Mouse (Mus musculus) bone marrow macrophage, adult 2 months (primary cell): ENCODE data around the gene Psmd4. TPM values are rescaled to one million over a fixed set of nuclear protein-coding genes. Genes with fewer than 3 reads are reported as not detected.

Experiments
- H3K27ac ChIP-seq: 2 replicates; pipeline ENCODE4 v1.5.1; 2012; ENCODE audit warnings: low read depth, low read length; ENCODE audit not compliant: insufficient read depth
- H3K4me1 ChIP-seq: 2 replicates; pipeline ENCODE4 v1.6.1; 2012; ENCODE audit warnings: low read length; ENCODE audit not compliant: control insufficient read depth, insufficient read depth
- H3K4me3 ChIP-seq: 2 replicates; pipeline ENCODE4 v1.5.1; 2012; ENCODE audit warnings: mild to moderate bottlenecking, low read length, moderate library complexity; ENCODE audit not compliant: insufficient read depth
- CTCF ChIP-seq: IDR thresholded peaks from 2 replicates; pipeline ENCODE4 v1.5.1; 2012; ENCODE audit warnings: low read depth, mild to moderate bottlenecking, low read length, moderate library complexity
- POLR2A ChIP-seq: IDR thresholded peaks from 2 replicates; pipeline ENCODE4 v1.6.1; 2012; ENCODE audit warnings: mild to moderate bottlenecking, low read depth, low read length, borderline replicate concordance
- polyA plus RNA-seq: library from polyadenylated mRNA; stranded (reverse); fragments of >200 nt; gene quantifications from 2 replicates; pipeline ENCODE4 v1.2.4, GENCODE M21; 2012; ENCODE audit not compliant: missing spikeins, insufficient read depth, insufficient read length

Psmd4 gene
- polyA plus RNA-seq, 1 experiment, result 136 TPM

DNA sequence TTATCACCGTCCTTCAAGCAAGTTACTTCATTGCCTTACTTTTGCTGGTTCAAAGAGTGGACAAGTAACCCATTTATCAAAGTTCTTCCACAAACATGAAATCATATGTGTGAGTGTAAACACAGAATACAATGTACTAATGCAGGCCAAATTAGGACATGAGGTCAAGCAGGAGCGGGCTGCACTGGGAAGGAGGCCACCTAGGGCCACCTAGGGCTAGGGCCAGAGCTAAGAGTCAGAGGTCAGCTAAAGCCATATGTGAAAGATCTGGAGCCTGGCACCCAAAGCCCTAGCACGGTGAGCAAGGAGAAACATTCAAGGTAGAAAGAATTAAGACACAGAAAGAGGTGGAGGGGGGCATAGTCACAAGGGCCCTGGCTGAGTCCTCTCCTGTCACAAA is 29.4 kb downstream of the Psmd4 start:
- Histone ChIP-seq H3K4me3 (no peak overlapping the region), H3K27ac (no peak overlapping the region), H3K4me1 (peaks cover 4% of the 10 kb centered on the region)
- TF ChIP-seq CTCF, result no peak
- no peak for TF ChIP-seq POLR2A

DNA sequence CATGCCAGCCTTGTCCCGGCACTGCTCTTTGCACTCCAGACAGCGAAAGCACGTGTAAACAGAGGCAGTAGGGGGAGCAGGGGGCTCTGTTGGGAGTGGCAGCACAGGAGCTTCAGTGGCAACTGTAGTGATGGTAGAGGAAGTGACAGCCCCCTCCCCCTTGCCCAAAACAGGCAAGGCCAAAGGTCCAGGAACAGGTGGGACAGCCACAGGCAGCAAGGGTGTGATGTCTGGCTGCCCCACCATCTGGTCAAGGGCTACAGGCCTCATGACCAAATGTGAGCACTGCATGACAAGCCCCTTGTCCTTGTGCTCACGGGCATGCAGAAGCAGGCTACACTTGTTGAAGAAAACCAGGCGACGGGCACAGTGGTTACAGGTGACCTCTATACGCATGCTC is 32.0 kb downstream of the Psmd4 start:
- no peak overlapping the region for H3K27ac ChIP-seq
- H3K4me3 ChIP-seq, result no peak overlapping the region
- TF ChIP-seq POLR2A (no peak), CTCF (no peak)
- peaks cover 4% of the 10 kb centered on the region; the same call in 1 of the 2 replicates for H3K4me1 ChIP-seq

DNA sequence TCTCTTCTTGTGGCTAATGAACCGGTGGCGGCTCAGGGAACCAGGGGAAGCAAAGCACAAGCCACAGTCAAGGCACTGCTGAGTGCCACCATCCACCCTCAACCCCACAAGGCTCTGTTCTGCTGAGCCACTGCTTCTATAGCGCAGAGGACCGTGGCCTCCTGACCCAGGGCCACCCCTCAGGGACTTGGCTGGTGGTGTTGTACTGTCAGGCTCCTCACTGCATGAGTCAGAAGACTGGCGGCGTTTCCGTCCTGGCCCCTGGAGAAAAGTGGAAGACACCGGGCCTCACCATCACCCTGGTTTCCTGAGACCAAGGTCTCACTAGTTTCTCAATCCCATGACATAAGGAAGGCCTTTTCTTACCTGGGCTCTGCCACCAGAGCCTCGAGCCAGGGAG is 34.7 kb downstream of the Psmd4 start:
- TF ChIP-seq CTCF (no peak), POLR2A (no peak)
- no peak overlapping the region for H3K27ac ChIP-seq
- no peak overlapping the region for H3K4me3 ChIP-seq
- H3K4me1 ChIP-seq, result peaks cover 22% of the 10 kb centered on the region

DNA sequence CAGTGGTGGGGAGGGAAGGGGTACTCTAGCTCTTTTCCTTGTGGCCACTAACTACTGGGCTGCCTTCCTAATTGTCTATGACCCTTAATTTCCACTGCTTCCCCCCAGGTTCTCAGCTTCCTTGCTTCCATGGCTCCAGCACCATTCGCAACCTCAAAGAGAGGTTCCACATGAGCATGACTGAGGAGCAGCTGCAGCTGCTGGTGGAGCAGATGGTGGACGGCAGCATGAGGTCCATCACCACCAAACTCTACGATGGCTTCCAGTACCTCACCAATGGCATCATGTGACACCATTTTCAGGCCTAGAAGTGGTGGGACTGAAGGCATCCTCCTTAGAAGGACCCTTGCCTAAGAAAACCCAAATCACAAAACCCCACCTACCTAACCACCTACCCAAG is 36.8 kb downstream of the Psmd4 start:
- peaks cover 25% of the 10 kb centered on the region for H3K4me1 ChIP-seq

DNA sequence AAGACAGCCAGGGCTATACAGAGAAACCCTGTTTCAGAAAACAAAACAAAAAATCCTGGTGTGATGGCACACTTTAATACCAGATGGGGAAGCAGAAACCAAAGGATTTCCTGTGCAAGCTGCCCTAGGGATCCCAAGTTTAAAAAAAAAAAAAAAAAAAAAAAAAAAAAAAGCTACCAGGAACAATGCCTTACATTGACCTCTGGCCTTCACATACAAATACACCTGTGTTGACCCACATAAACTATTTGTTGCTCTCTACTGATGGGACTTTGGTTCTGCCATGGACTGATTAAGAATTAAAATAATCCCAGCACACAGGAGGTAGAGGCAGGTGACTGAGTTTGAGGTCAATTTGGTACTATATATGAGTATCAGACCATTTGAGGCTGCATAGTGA is 39.1 kb downstream of the Psmd4 start:
- no peak for TF ChIP-seq POLR2A
- no peak for TF ChIP-seq CTCF
- peak overlapping the region; percentile 40; the same call in 1 of the 2 replicates for H3K27ac ChIP-seq
- H3K4me1 ChIP-seq, result peaks cover 25% of the 10 kb centered on the region
- H3K4me3 ChIP-seq, result no peak overlapping the region

More for the DNA sequence above, 36.8 kb downstream of the Psmd4 start:
- no peak overlapping the region for H3K4me3 ChIP-seq
- H3K27ac ChIP-seq, result no peak overlapping the region
- no peak for TF ChIP-seq POLR2A
- no peak for TF ChIP-seq CTCF

DNA sequence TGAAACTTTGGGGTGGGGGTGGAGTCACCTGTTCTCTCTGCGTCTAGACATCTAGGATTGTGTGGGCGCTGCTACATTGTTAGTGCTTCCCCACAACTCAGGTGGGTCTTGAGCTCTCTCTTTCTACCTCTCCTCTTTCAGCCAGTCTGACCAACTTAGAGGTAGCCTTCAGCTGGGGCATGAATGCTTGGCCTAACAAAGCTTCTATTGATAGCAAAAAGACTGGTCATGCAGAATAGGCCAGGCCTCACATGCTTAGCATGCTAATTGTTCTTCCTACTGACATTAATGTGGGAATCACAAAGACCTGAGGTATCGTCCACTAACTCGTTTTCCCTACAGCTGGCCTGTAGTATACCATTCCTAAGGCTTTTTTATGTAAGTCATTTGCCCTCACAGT is 39.8 kb downstream of the Psmd4 start:
- no peak overlapping the region for H3K4me3 ChIP-seq
- TF ChIP-seq POLR2A (no peak), CTCF (no peak)
- H3K27ac ChIP-seq, result 0 out of 2 replicates have a peak overlapping the region, but pooled peaks have one; percentile 4
- H3K4me1 ChIP-seq, result peaks cover 25% of the 10 kb centered on the region

DNA sequence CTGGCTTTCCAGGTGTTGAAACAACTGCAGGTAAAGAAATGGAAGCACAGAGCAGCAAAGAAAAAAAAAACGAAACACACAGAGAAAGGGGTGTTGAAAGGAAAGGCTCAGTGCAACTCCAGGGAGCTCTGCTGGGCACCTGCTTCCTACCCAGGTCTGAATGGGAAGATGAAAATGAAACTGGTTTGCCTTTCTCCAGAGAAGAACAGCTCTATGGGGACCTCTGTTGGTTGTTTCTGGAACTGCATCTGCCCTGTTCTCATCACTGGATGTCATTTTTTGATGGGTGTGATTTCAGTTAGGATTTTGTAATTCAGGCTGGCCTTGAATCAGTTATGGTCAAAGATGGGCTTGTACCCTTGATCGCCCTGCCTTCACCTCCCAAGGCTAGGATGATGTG is 45.5 kb downstream of the Psmd4 start:
- H3K4me1 ChIP-seq, result peaks cover 20% of the 10 kb centered on the region
- TF ChIP-seq POLR2A (no peak), CTCF (peak; percentile 33)
- no peak overlapping the region for H3K27ac ChIP-seq
- no peak overlapping the region for H3K4me3 ChIP-seq

DNA sequence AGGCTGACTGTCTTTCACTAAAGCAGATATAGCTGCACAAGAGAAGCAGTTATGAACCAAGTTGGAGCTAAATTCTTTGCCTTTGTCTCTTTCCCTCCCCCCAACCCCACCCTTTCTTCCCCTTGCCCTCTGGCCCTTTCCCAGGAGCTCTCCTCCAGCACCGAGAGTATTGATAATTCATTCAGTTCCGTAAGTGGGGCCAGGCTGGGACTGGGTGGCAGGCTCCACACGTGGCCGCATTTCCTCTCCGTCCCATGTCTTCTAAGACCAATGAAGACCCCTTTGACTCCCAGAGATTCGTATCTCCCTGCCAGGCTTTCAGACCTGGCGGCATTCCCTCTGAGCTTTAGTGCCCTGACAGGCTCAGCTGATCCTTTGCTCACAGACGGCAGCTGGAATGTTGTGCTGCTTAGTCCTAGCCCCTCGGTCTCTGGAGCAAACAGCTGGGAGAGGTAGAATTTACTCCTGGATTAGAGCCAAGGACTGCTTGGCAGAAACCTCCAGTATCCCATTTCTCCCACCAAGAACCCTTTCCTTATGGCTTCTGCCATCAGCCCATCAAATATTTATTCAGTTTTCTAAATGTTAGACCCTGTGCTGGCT is 53.2 kb downstream of the Psmd4 start:
- Histone ChIP-seq H3K27ac (no peak overlapping the region), H3K4me1 (peaks cover 37% of the 10 kb centered on the region), H3K4me3 (no peak overlapping the region)
- no peak for TF ChIP-seq CTCF
- TF ChIP-seq POLR2A, result no peak

DNA sequence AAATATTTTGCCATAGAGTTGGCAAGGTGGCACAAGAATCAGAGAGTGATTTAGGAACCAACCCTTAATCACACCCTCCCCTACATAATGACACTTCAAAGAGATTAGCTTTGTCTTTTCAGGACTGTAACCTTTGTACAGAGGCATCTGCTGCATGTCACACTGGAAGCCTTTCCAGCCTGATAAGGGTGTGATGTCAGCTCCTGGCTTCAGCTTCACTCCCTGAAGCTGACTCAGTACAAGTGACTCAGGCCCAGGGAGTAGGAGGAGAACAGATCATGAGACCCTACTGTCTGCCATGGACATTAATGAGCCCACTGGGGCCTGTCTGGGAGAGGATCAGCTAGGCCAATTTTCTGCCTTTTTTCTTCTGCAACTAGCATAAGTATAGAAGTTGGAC is 54.8 kb downstream of the Psmd4 start:
- Histone ChIP-seq H3K4me1 (peaks cover 36% of the 10 kb centered on the region), H3K4me3 (no peak overlapping the region), H3K27ac (peak overlapping the region; percentile 45)
- TF ChIP-seq POLR2A (no peak), CTCF (no peak)

DNA sequence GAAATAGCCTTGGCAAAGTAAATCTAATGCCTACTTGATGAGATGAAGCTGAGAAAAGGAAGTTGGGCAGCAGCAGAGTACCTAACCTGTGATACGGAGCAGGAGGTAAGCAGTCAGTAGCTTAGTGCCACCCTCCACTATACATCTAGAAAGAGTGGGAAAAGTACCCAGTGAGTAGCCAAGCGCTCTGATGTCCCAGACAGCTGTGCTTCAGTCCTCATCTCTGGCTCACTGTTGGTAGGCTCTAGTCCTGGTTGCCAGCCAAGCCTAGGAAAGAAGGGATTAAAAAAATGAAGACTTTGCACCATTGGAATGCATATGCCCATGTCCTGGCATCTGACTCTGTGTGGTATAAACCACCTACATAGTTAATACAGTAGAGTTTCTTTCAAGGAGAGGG is 56.9 kb downstream of the Psmd4 start:
- H3K4me3 ChIP-seq, result no peak overlapping the region
- peaks cover 32% of the 10 kb centered on the region for H3K4me1 ChIP-seq
- no peak overlapping the region for H3K27ac ChIP-seq
- TF ChIP-seq POLR2A (no peak), CTCF (no peak)
